In genomic region chr11:117654934-117655291, GRCm38 (mm10) we compare ENCODE assay signal across 7 mouse cellular contexts. TPM values are rescaled to one million over a fixed set of nuclear protein-coding genes. Genes with fewer than 3 reads are reported as not detected.
A peak's percentile ranks its signal among the peaks of the same experiment; 100 is the strongest.
DNase-seq lines count a peak whose midpoint lies in the region; ATAC-seq and TF ChIP-seq lines count a peak whose summit lies in the region.

No protein-coding gene starts in this region.

- H3K36me3 ChIP-seq in lung, embryonic 14.5 days (ENCODE audit: insufficient read depth), result no peaks in the 10 kb centered on the region
- no peaks in the 10 kb centered on the region for H3K36me3 ChIP-seq in embryonic facial prominence, embryonic 14.5 days (ENCODE audit: control insufficient read depth, insufficient read depth, low read length)
- H3K36me3 ChIP-seq in hindbrain, postnatal 0 days (ENCODE audit: insufficient read depth, low read length), result no peaks in the 10 kb centered on the region
- H3K36me3 ChIP-seq in midbrain, postnatal 0 days (ENCODE audit: insufficient read depth, low read length), result no peaks in the 10 kb centered on the region

- peak overlapping the region; percentile 93 for H3K27ac ChIP-seq in lung, embryonic 14.5 days (ENCODE audit: low read depth)
- H3K27ac ChIP-seq in embryonic facial prominence, embryonic 14.5 days (replicated peaks; ENCODE audit: low read depth, low read length), result peak overlapping the region; percentile 98
- peak overlapping the region; percentile 99 for H3K27ac ChIP-seq in hindbrain, postnatal 0 days
- peak overlapping the region; percentile 99 for H3K27ac ChIP-seq in midbrain, postnatal 0 days (ENCODE audit: low read depth, low read length)

- peak overlapping the region; percentile 87 for H3K4me3 ChIP-seq in lung, embryonic 14.5 days (ENCODE audit: low read depth, low read length)
- peak overlapping the region; percentile 88 for H3K4me3 ChIP-seq in embryonic facial prominence, embryonic 14.5 days (ENCODE audit: low read depth, low read length)
- H3K4me3 ChIP-seq in hindbrain, postnatal 0 days (ENCODE audit: low read length), result peak overlapping the region; percentile 89
- H3K4me3 ChIP-seq in midbrain, postnatal 0 days (ENCODE audit: low read depth, low read length), result peak overlapping the region; percentile 89

- peak; percentile 43 for ATAC-seq in lung, embryonic 14.5 days (ENCODE audit: insufficient read depth)
- ATAC-seq in embryonic facial prominence, embryonic 14.5 days (ENCODE audit: low read depth), result peak; percentile 37
- peak; percentile 36 for ATAC-seq in hindbrain, postnatal 0 days
- ATAC-seq in midbrain, postnatal 0 days (ENCODE audit: low FRiP score), result peak; percentile 24; the same call in 1 of the 2 replicates

- peak overlapping the region; percentile 87 for H3K4me2 ChIP-seq in lung, embryonic 14.5 days
- H3K4me2 ChIP-seq in embryonic facial prominence, embryonic 14.5 days (ENCODE audit: low read depth, low read length), result peak overlapping the region; percentile 90
- H3K4me2 ChIP-seq in hindbrain, postnatal 0 days (ENCODE audit: low read depth, low read length), result peak overlapping the region; percentile 77
- peak overlapping the region; percentile 67 for H3K4me2 ChIP-seq in midbrain, postnatal 0 days (ENCODE audit: low read depth, low read length, poor library complexity, severe bottlenecking)

- TF ChIP-seq CTCF in lung, embryonic 14.5 days (IDR thresholded peaks at IDR 0.05; ENCODE audit: low read depth), result no peak
- no peak for TF ChIP-seq CTCF in hindbrain, postnatal 0 days (IDR thresholded peaks at IDR 0.05; ENCODE audit: low read depth)
- no peak for TF ChIP-seq CTCF in midbrain, postnatal 0 days (IDR thresholded peaks at IDR 0.05)

- WGBS in lung, embryonic 14.5 days, result under 1% methylated on average over 49 of the region's 66 CpGs
- under 1% methylated on average over 17 of the region's 66 CpGs for WGBS in embryonic facial prominence, embryonic 14.5 days
- 0% methylated on average over 16 of the region's 66 CpGs for WGBS in hindbrain, postnatal 0 days
- WGBS in midbrain, postnatal 0 days, result under 1% methylated on average over 46 of the region's 66 CpGs

- peaks cover 10% of the 10 kb centered on the region for H3K4me1 ChIP-seq in lung, embryonic 14.5 days (ENCODE audit: insufficient read depth)
- peaks cover 37% of the 10 kb centered on the region for H3K4me1 ChIP-seq in embryonic facial prominence, embryonic 14.5 days (ENCODE audit: control insufficient read depth, insufficient read depth, low read length)
- H3K4me1 ChIP-seq in hindbrain, postnatal 0 days (ENCODE audit: insufficient read depth, low read length), result peaks cover 19% of the 10 kb centered on the region
- peaks cover 17% of the 10 kb centered on the region; the same call in 1 of the 2 replicates for H3K4me1 ChIP-seq in midbrain, postnatal 0 days (ENCODE audit: insufficient read depth, low read length)

- H3K9ac ChIP-seq in lung, embryonic 14.5 days, result peak overlapping the region; percentile 95
- H3K9ac ChIP-seq in embryonic facial prominence, embryonic 14.5 days (ENCODE audit: low read depth, low read length), result peak overlapping the region; percentile 98
- peak overlapping the region; percentile 98 for H3K9ac ChIP-seq in hindbrain, postnatal 0 days (replicated peaks; ENCODE audit: low read length)
- peak overlapping the region; percentile 98 for H3K9ac ChIP-seq in midbrain, postnatal 0 days (replicated peaks; ENCODE audit: low read length, poor library complexity, severe bottlenecking)

- H3K27me3 ChIP-seq in lung, embryonic 14.5 days (ENCODE audit: insufficient read depth, low read length), result 0 out of 2 replicates have a peak, but pooled peaks cover 5% of the 10 kb centered on the region
- no peaks in the 10 kb centered on the region for H3K27me3 ChIP-seq in embryonic facial prominence, embryonic 14.5 days (replicated peaks; ENCODE audit: control insufficient read depth, insufficient read depth, low read length)
- H3K27me3 ChIP-seq in hindbrain, postnatal 0 days (ENCODE audit: insufficient read depth, low read length), result no peaks in the 10 kb centered on the region
- no peaks in the 10 kb centered on the region for H3K27me3 ChIP-seq in midbrain, postnatal 0 days (ENCODE audit: insufficient read depth, low read length)

- DNase-seq in lung, embryonic 14.5 days, result no peak
- no peak for DNase-seq in lung, postnatal 36 days
- DNase-seq in embryonic facial prominence, embryonic 14.5 days (ENCODE audit: low spot score), result no peak
- no peak for DNase-seq in hindbrain, postnatal 0 days (ENCODE audit: low spot score)
- no peak for DNase-seq in midbrain, postnatal 0 days (ENCODE audit: low spot score)
- no peak for DNase-seq in right cerebral cortex, postnatal 36 days (ENCODE audit: low spot score in 2 of 2)
- no peak for DNase-seq in thymus, postnatal 25 days

- no peaks in the 10 kb centered on the region for H3K9me3 ChIP-seq in lung, embryonic 14.5 days (ENCODE audit: low read depth, low read length)
- no peaks in the 10 kb centered on the region for H3K9me3 ChIP-seq in embryonic facial prominence, embryonic 14.5 days (ENCODE audit: control insufficient read depth, low read length)
- no peaks in the 10 kb centered on the region for H3K9me3 ChIP-seq in hindbrain, postnatal 0 days (ENCODE audit: low read length)
- H3K9me3 ChIP-seq in midbrain, postnatal 0 days (ENCODE audit: low read length), result no peaks in the 10 kb centered on the region

RNA-seq across cellular contexts. Expression of gene Tnrc6c, which starts 0.8 kb away (rescaled TPM):
- 10.9 and 11.6 TPM in 2 replicates for polyA plus RNA-seq in lung, embryonic 14.5 days (2014; fragmentation: Nextera tagmentation; extraction: Ambion mirVana)
- polyA plus RNA-seq in embryonic facial prominence, embryonic 14.5 days (2014; fragmentation: Nextera tagmentation; extraction: Ambion mirVana), result 15.2 and 16.3 TPM in 2 replicates
- 56.4 and 64.9 TPM in 2 replicates for total RNA-seq in hindbrain, postnatal 0 days (2014; rRNA removed)
- 18.3 and 19.7 TPM in 2 replicates for polyA plus RNA-seq in hindbrain, postnatal 0 days (2015; fragmentation: Nextera tagmentation; extraction: Ambion mirVana)
- 78.4 and 79.8 TPM in 2 replicates for total RNA-seq in midbrain, postnatal 0 days (2014; rRNA removed)
- 22.8 and 26.5 TPM in 2 replicates for polyA plus RNA-seq in midbrain, postnatal 0 days (2015; fragmentation: Nextera tagmentation; extraction: Ambion mirVana)
